Comparison of ENCODE assay signal across 19 mouse cellular contexts in the genomic region with DNA sequence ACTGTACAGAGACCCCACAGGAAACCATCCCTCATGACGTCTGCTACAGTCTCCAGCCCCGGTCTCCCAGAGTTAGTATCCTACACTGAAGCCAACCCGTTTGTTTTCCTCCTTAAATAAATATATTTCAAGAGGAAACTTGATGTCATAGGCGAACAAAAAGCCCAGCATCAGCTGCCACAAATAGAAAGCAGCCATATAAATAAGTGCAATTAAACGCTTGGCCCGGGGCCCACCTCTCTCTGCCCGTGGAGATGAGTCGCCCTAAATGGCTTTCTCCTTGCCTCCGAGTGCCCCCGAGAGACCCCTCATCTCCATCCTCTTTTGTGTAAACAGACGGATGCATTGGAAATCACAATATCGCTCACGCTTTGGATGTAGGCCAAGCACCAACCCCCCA.
"Had no signal": no experiment of that assay in that cellular context is flagged by ENCODE, and none has a peak within 500 bp of the region (broad histone marks: within the 10 kb centered on the region; RNA-seq: fewer than 3 reads in every experiment).

No protein-coding gene starts in this region.

- H3K4me3 ChIP-seq: layer of hippocampus, adult 2 months; limb, embryonic 10.5 days; limb, embryonic 13.5 days; liver, embryonic 13.5 days; megakaryocyte, embryonic 14.5 days; midbrain, embryonic 10.5 days; midbrain, embryonic 13.5 days; stomach, embryonic 15.5 days had no signal

- ATAC-seq: hindbrain, postnatal 0 days; inflammation-experienced regulatory T-cells, adult 6 months; intestine, embryonic 16.5 days; midbrain, embryonic 13.5 days had no signal

- H3K4me2 ChIP-seq: hindbrain, embryonic 14.5 days; limb, embryonic 13.5 days; liver, embryonic 13.5 days; midbrain, embryonic 13.5 days; stomach, embryonic 15.5 days had no signal

- H3K4me1 ChIP-seq: liver, embryonic 13.5 days; megakaryocyte, embryonic 14.5 days had no signal

- H3K27me3 ChIP-seq: limb, embryonic 13.5 days; liver, embryonic 13.5 days; megakaryocyte, embryonic 14.5 days; midbrain, embryonic 13.5 days; stomach, embryonic 15.5 days had no signal

- H3K9ac ChIP-seq: hindbrain, embryonic 14.5 days; limb, embryonic 13.5 days; liver, embryonic 13.5 days; midbrain, embryonic 13.5 days; stomach, embryonic 15.5 days had no signal

- H3K9me3 ChIP-seq: limb, embryonic 10.5 days; limb, embryonic 13.5 days; midbrain, embryonic 13.5 days; stomach, embryonic 15.5 days had no signal

- H3K27ac ChIP-seq: hindbrain, embryonic 14.5 days; hindbrain, postnatal 0 days; layer of hippocampus, adult 2 months; limb, embryonic 10.5 days; limb, embryonic 13.5 days; liver, embryonic 13.5 days; midbrain, embryonic 10.5 days; midbrain, embryonic 13.5 days; stomach, embryonic 15.5 days had no signal

- DNase-seq: kidney, adult 2 months; kidney, postnatal 25 days; layer of hippocampus, adult 9-11 months; liver, embryonic 13.5 days; retina, postnatal 1 day; right cerebral cortex, postnatal 25 days; spleen, adult 18-20 months; thymus, postnatal 25 days had no signal

- H3K36me3 ChIP-seq: liver, embryonic 13.5 days; midbrain, embryonic 13.5 days; stomach, embryonic 15.5 days had no signal
